Mouse (Mus musculus): ENCODE results near the gene Yipf4. TPM values are rescaled to one million over a fixed set of nuclear protein-coding genes. Genes with fewer than 3 reads are reported as not detected.
A peak's percentile ranks its signal among the peaks of the same experiment; 100 is the strongest.
"Not testable (repeated sequence)": the region's sequence is repeated elsewhere in the genome, so short reads cannot be mapped to it uniquely, and the experiment has no call there.

The Yipf4 gene
- 57.7 and 71.5 TPM in 2 replicates for polyA plus RNA-seq (2012; rRNA removed)

- peak; percentile 93 for DNase-seq (ENCODE audit: low spot score)
These were observed at the start of gene Yipf4 for GRCm38 (mm10) chr17:74489024-74489900. Gene Yipf4, plus strand, starts transcription at chr17:74489493.

- DNase-seq (ENCODE audit: low spot score) = no peak
These were observed 48.8 kb upstream of the Yipf4 start for GRCm38 (mm10) chr17:74440486-74440885.

GRCm38 (mm10) chr17:74449776-74450175 lies 39.5 kb upstream of the Yipf4 start:
- no peak for DNase-seq (ENCODE audit: low spot score)

GRCm38 (mm10) chr17:74453928-74454327 lies 35.4 kb upstream of the Yipf4 start:
- DNase-seq (ENCODE audit: low spot score) = no peak

GRCm38 (mm10) chr17:74454660-74455059 lies 34.6 kb upstream of the Yipf4 start:
- no peak for DNase-seq (ENCODE audit: low spot score)

- DNase-seq (ENCODE audit: low spot score) = no peak
These were observed 33.9 kb upstream of the Yipf4 start for GRCm38 (mm10) chr17:74455426-74455825.

- no peak for DNase-seq (ENCODE audit: low spot score)
These were observed 32.5 kb upstream of the Yipf4 start for GRCm38 (mm10) chr17:74456825-74457224.

GRCm38 (mm10) chr17:74457972-74458677 lies 31.2 kb upstream of the Yipf4 start:
- no peak for DNase-seq (ENCODE audit: low spot score)

- DNase-seq (ENCODE audit: low spot score) = no peak
These were observed 30.4 kb upstream of the Yipf4 start, which contains the start of gene Nlrc4 for GRCm38 (mm10) chr17:74458711-74459408. Gene Nlrc4, minus strand, starts transcription at chr17:74459142.

GRCm38 (mm10) chr17:74463510-74463909 lies 25.8 kb upstream of the Yipf4 start:
- no peak for DNase-seq (ENCODE audit: low spot score)

- not testable (repeated sequence) for DNase-seq (ENCODE audit: low spot score)
These were observed 21.3 kb upstream of the Yipf4 start for GRCm38 (mm10) chr17:74467981-74468380.

GRCm38 (mm10) chr17:74470133-74470532 lies 19.2 kb upstream of the Yipf4 start:
- not testable (repeated sequence) for DNase-seq (ENCODE audit: low spot score)

GRCm38 (mm10) chr17:74480361-74481069 lies 8.8 kb upstream of the Yipf4 start:
- no peak for DNase-seq (ENCODE audit: low spot score)

GRCm38 (mm10) chr17:74489901-74490220 lies 568 bp downstream of the Yipf4 start:
- DNase-seq (ENCODE audit: low spot score) = no peak

- no peak for DNase-seq (ENCODE audit: low spot score)
These were observed 2.3 kb downstream of the Yipf4 start for GRCm38 (mm10) chr17:74491565-74491964.

GRCm38 (mm10) chr17:74500204-74500603 lies 10.9 kb downstream of the Yipf4 start:
- no peak for DNase-seq (ENCODE audit: low spot score)

GRCm38 (mm10) chr17:74501085-74501484 lies 11.8 kb downstream of the Yipf4 start:
- no peak for DNase-seq (ENCODE audit: low spot score)

GRCm38 (mm10) chr17:74507934-74508333 lies 18.6 kb downstream of the Yipf4 start:
- no peak for DNase-seq (ENCODE audit: low spot score)

GRCm38 (mm10) chr17:74508600-74508999 lies 19.3 kb downstream of the Yipf4 start:
- DNase-seq (ENCODE audit: low spot score) = no peak

- no peak for DNase-seq (ENCODE audit: low spot score)
These were observed 23.0 kb downstream of the Yipf4 start for GRCm38 (mm10) chr17:74512308-74512707.
